Mouse (Mus musculus): ENCODE measurements around the gene March6. TPM values are rescaled to one million over a fixed set of nuclear protein-coding genes. Genes with fewer than 3 reads are reported as not detected.

The March6 gene
- polyA plus RNA-seq, 1 experiment from 2014 or later: 12.9 TPM

GRCm38 (mm10) chr15:31469497-31469896 is 61.4 kb downstream of the March6 start:
- H3K9ac ChIP-seq: no peak overlapping the region
- H3K36me3 ChIP-seq (replicated peaks): peaks cover 65% of the 10 kb centered on the region
- WGBS (ENCODE audit: insufficient replicate concordance): 47% methylated on average over 4 of the region's 4 CpGs
- H3K4me3 ChIP-seq (replicated peaks): no peak overlapping the region
- no peaks in the 10 kb centered on the region for H3K4me1 ChIP-seq (replicated peaks)
- H3K9me3 ChIP-seq (replicated peaks): no peaks in the 10 kb centered on the region
- no peak overlapping the region for H3K4me2 ChIP-seq
- ATAC-seq (ENCODE audit: insufficient read depth): no peak
- no peaks in the 10 kb centered on the region for H3K27me3 ChIP-seq
- H3K27ac ChIP-seq (replicated peaks): no peak overlapping the region

- WGBS (ENCODE audit: insufficient replicate concordance): 82% methylated on average over 5 of the region's 5 CpGs
- Histone ChIP-seq H3K9ac (no peak overlapping the region), H3K36me3 (replicated peaks) (peaks cover 66% of the 10 kb centered on the region), H3K4me3 (replicated peaks) (no peak overlapping the region), H3K9me3 (replicated peaks) (no peaks in the 10 kb centered on the region), H3K4me1 (replicated peaks) (no peaks in the 10 kb centered on the region), H3K27ac (replicated peaks) (no peak overlapping the region), H3K27me3 (no peaks in the 10 kb centered on the region), H3K4me2 (no peak overlapping the region)
- ATAC-seq (ENCODE audit: insufficient read depth): no peak
These were observed 62.0 kb downstream of the March6 start for GRCm38 (mm10) chr15:31468806-31469205.

GRCm38 (mm10) chr15:31466749-31467148 is 64.1 kb downstream of the March6 start:
- H3K9ac ChIP-seq: no peak overlapping the region
- H3K4me2 ChIP-seq: no peak overlapping the region
- no peak for ATAC-seq (ENCODE audit: insufficient read depth)
- H3K27ac ChIP-seq (replicated peaks): no peak overlapping the region
- H3K9me3 ChIP-seq (replicated peaks): no peaks in the 10 kb centered on the region
- H3K4me3 ChIP-seq (replicated peaks): no peak overlapping the region
- no peaks in the 10 kb centered on the region for H3K27me3 ChIP-seq
- H3K36me3 ChIP-seq (replicated peaks): peaks cover 77% of the 10 kb centered on the region
- H3K4me1 ChIP-seq (replicated peaks): no peaks in the 10 kb centered on the region
- WGBS (ENCODE audit: insufficient replicate concordance): 69% methylated on average over 1 of the region's 1 CpGs

- Histone ChIP-seq H3K9ac (no peak overlapping the region), H3K27ac (replicated peaks) (no peak overlapping the region), H3K9me3 (replicated peaks) (no peaks in the 10 kb centered on the region), H3K4me3 (replicated peaks) (no peak overlapping the region), H3K27me3 (no peaks in the 10 kb centered on the region), H3K36me3 (replicated peaks) (peaks cover 82% of the 10 kb centered on the region), H3K4me2 (no peak overlapping the region), H3K4me1 (replicated peaks) (no peaks in the 10 kb centered on the region)
- no peak for ATAC-seq (ENCODE audit: insufficient read depth)
- WGBS (ENCODE audit: insufficient replicate concordance): 77% methylated on average over 5 of the region's 5 CpGs
These were observed 64.6 kb downstream of the March6 start for GRCm38 (mm10) chr15:31466295-31466694.

GRCm38 (mm10) chr15:31465806-31466205 is 65.0 kb downstream of the March6 start:
- Histone ChIP-seq H3K27ac (replicated peaks) (no peak overlapping the region), H3K4me1 (replicated peaks) (no peaks in the 10 kb centered on the region), H3K4me2 (no peak overlapping the region), H3K36me3 (replicated peaks) (peaks cover 87% of the 10 kb centered on the region), H3K9me3 (replicated peaks) (no peaks in the 10 kb centered on the region), H3K4me3 (replicated peaks) (no peak overlapping the region), H3K27me3 (no peaks in the 10 kb centered on the region), H3K9ac (no peak overlapping the region)
- ATAC-seq (ENCODE audit: insufficient read depth): no peak
- WGBS (ENCODE audit: insufficient replicate concordance): 82% methylated on average over 2 of the region's 2 CpGs

- Histone ChIP-seq H3K4me1 (replicated peaks) (0 out of 2 replicates have a peak, but pooled peaks cover under 1% of the 10 kb centered on the region), H3K9ac (no peak overlapping the region), H3K4me3 (replicated peaks) (no peak overlapping the region), H3K27me3 (no peaks in the 10 kb centered on the region), H3K4me2 (no peak overlapping the region), H3K9me3 (replicated peaks) (no peaks in the 10 kb centered on the region), H3K36me3 (replicated peaks) (peaks cover 86% of the 10 kb centered on the region), H3K27ac (replicated peaks) (no peak overlapping the region)
- 73% methylated on average over 2 of the region's 2 CpGs for WGBS (ENCODE audit: insufficient replicate concordance)
- no peak for ATAC-seq (ENCODE audit: insufficient read depth)
These were observed 70.3 kb downstream of the March6 start for GRCm38 (mm10) chr15:31460571-31460970.

- Histone ChIP-seq H3K4me1 (replicated peaks) (peaks cover 18% of the 10 kb centered on the region), H3K9ac (no peak overlapping the region), H3K4me3 (replicated peaks) (no peak overlapping the region), H3K9me3 (replicated peaks) (no peaks in the 10 kb centered on the region), H3K4me2 (no peak overlapping the region), H3K27me3 (no peaks in the 10 kb centered on the region), H3K36me3 (replicated peaks) (peaks cover 69% of the 10 kb centered on the region), H3K27ac (replicated peaks) (no peak overlapping the region)
- no peak for ATAC-seq (ENCODE audit: insufficient read depth)
- WGBS (ENCODE audit: insufficient replicate concordance): 81% methylated on average over 7 of the region's 7 CpGs
These were observed 72.8 kb downstream of the March6 start for GRCm38 (mm10) chr15:31458081-31458480.

GRCm38 (mm10) chr15:31456381-31456780 is 74.5 kb downstream of the March6 start:
- Histone ChIP-seq H3K4me1 (replicated peaks) (peaks cover 28% of the 10 kb centered on the region), H3K27ac (replicated peaks) (no peak overlapping the region), H3K4me3 (replicated peaks) (no peak overlapping the region), H3K4me2 (no peak overlapping the region), H3K9ac (no peak overlapping the region), H3K27me3 (no peaks in the 10 kb centered on the region), H3K36me3 (replicated peaks) (peaks cover 52% of the 10 kb centered on the region), H3K9me3 (replicated peaks) (no peaks in the 10 kb centered on the region)
- ATAC-seq (ENCODE audit: insufficient read depth): no peak
- 73% methylated on average over 5 of the region's 5 CpGs for WGBS (ENCODE audit: insufficient replicate concordance)

GRCm38 (mm10) chr15:31454861-31455295 is 76.0 kb downstream of the March6 start:
- Histone ChIP-seq H3K27ac (replicated peaks) (no peak overlapping the region), H3K9ac (no peak overlapping the region), H3K4me2 (no peak overlapping the region), H3K27me3 (no peaks in the 10 kb centered on the region), H3K4me3 (replicated peaks) (no peak overlapping the region), H3K36me3 (replicated peaks) (peaks cover 37% of the 10 kb centered on the region), H3K4me1 (replicated peaks) (peaks cover 36% of the 10 kb centered on the region), H3K9me3 (replicated peaks) (no peaks in the 10 kb centered on the region)
- 46% methylated on average over 7 of the region's 7 CpGs for whole genome bisulfite sequencing (ENCODE audit: insufficient replicate concordance)
- ATAC-seq (ENCODE audit: insufficient read depth): no peak

- Histone ChIP-seq H3K4me2 (peak overlapping the region; percentile 95), H3K4me3 (replicated peaks) (peak overlapping the region; percentile 66), H3K9me3 (replicated peaks) (no peaks in the 10 kb centered on the region), H3K27ac (replicated peaks) (peak overlapping the region; percentile 76), H3K36me3 (replicated peaks) (peaks cover 31% of the 10 kb centered on the region), H3K27me3 (no peaks in the 10 kb centered on the region), H3K9ac (no peak overlapping the region; the same call in 1 of the 2 replicates), H3K4me1 (replicated peaks) (peaks cover 42% of the 10 kb centered on the region)
- 41% methylated on average over 10 of the region's 10 CpGs for WGBS (ENCODE audit: insufficient replicate concordance)
- no peak for ATAC-seq (ENCODE audit: insufficient read depth)
These were observed 76.6 kb downstream of the March6 start for GRCm38 (mm10) chr15:31454096-31454860.

GRCm38 (mm10) chr15:31453098-31453916 is 77.5 kb downstream of the March6 start, which contains the start of gene Ropn1l:
TSS of gene Ropn1l (minus strand) at chr15:31453737.
- Histone ChIP-seq H3K4me3 (replicated peaks) (peak within 1 kb of the TSS; percentile 66), H3K27ac (replicated peaks) (peak within 1 kb of the TSS; percentile 76), H3K4me2 (peak within 1 kb of the TSS; percentile 95), H3K4me1 (replicated peaks) (peaks cover 43% of the 10 kb centered on the region), H3K27me3 (no peaks in the 10 kb centered on the region), H3K9ac (peak within 1 kb of the TSS; percentile 66), H3K36me3 (replicated peaks) (peaks cover 21% of the 10 kb centered on the region), H3K9me3 (replicated peaks) (no peaks in the 10 kb centered on the region)
- 1% methylated on average over 57 of the region's 57 CpGs for WGBS (ENCODE audit: insufficient replicate concordance)
- ATAC-seq (ENCODE audit: insufficient read depth): peak; percentile 87

All from liver, embryonic 15.5 days (tissue).